Mouse (Mus musculus) forebrain, embryonic 10.5 days (tissue): ENCODE results near the gene Fam104a. TPM values are rescaled to one million over a fixed set of nuclear protein-coding genes. Genes with fewer than 3 reads are reported as not detected.
"Not testable (repeated sequence)": the region's sequence is repeated elsewhere in the genome, so short reads cannot be mapped to it uniquely, and the experiment has no call there.

Source experiments
- DNase-seq: peaks from one replicate; pipeline ENCODE4 v3.0.0-alpha.2; 2017; ENCODE audit warnings: low spot score; ENCODE audit errors: extremely low spot score
- H3K27ac ChIP-seq: fragments of 300-500 bp; sonication (generic); 2 replicates; pipeline ENCODE4 v1.5.1; 2016; ENCODE audit warnings: mild to moderate bottlenecking
- H3K27me3 ChIP-seq: fragments of 300-500 bp; sonication (generic); 2 replicates; pipeline ENCODE4 v1.6.1; 2016; ENCODE audit warnings: mild to moderate bottlenecking; ENCODE audit not compliant: poor library complexity, severe bottlenecking
- H3K36me3 ChIP-seq: fragments of 300-500 bp; sonication (generic); replicated peaks from 2 replicates; pipeline ENCODE4 v1.6.1; 2016; ENCODE audit warnings: mild to moderate bottlenecking, moderate library complexity
- H3K4me1 ChIP-seq: fragments of 300-500 bp; sonication (generic); 2 replicates; pipeline ENCODE4 v1.6.1; 2016
- H3K4me3 ChIP-seq: fragments of 300-500 bp; sonication (generic); 2 replicates; pipeline ENCODE4 v1.5.1; 2016; ENCODE audit warnings: mild to moderate bottlenecking, moderate library complexity
- H3K9me3 ChIP-seq: fragments of 300-500 bp; sonication (generic); 2 replicates; pipeline ENCODE4 v1.6.1; 2016; ENCODE audit warnings: mild to moderate bottlenecking, moderate library complexity
- WGBS: fragments of 180-500 bp; shearing (Covaris S2); methylation state at CpG from one replicate; pipeline ENCODE4 v1.1.7; 2016; 5-methylcytosine and 5-hydroxymethylcytosine counted together
- polyA plus RNA-seq: library from polyadenylated mRNA; unstranded; fragments of >200 nt; fragmentation: Nextera tagmentation; extraction: Ambion mirVana; gene quantifications from 2 replicates; pipeline ENCODE4 v1.2.1, GENCODE M21; 2016

The Fam104a gene
- polyA plus RNA-seq, 1 experiment from 2014 or later: 56.6 TPM

GRCm38 (mm10) chr11:113669711-113670110, 14.2 kb downstream of the Fam104a start:
- peaks cover 89% of the 10 kb centered on the region for H3K36me3 ChIP-seq
- WGBS: 71% methylated on average over 2 of the region's 4 CpGs
- no peaks in the 10 kb centered on the region for H3K4me1 ChIP-seq
- DNase-seq: no peak
- no peak overlapping the region for H3K4me3 ChIP-seq
- H3K9me3 ChIP-seq: no peaks in the 10 kb centered on the region
- H3K27ac ChIP-seq: no peak overlapping the region
- no peaks in the 10 kb centered on the region for H3K27me3 ChIP-seq

- H3K9me3 ChIP-seq: no peaks in the 10 kb centered on the region
- H3K27ac ChIP-seq: no peak overlapping the region
- H3K36me3 ChIP-seq: peaks cover 89% of the 10 kb centered on the region
- DNase-seq: no peak
- 91% methylated on average over 5 of the region's 5 CpGs for WGBS
- no peaks in the 10 kb centered on the region for H3K27me3 ChIP-seq
- no peaks in the 10 kb centered on the region for H3K4me1 ChIP-seq
- no peak overlapping the region for H3K4me3 ChIP-seq
These were observed 15.1 kb downstream of the Fam104a start for GRCm38 (mm10) chr11:113668857-113669256.

- WGBS: 87% methylated on average over 4 of the region's 4 CpGs
- Histone ChIP-seq H3K4me3 (no peak overlapping the region), H3K27ac (no peak overlapping the region), H3K36me3 (peaks cover 89% of the 10 kb centered on the region), H3K27me3 (no peaks in the 10 kb centered on the region), H3K9me3 (no peaks in the 10 kb centered on the region), H3K4me1 (no peaks in the 10 kb centered on the region)
- DNase-seq: no peak
These were observed 16.3 kb downstream of the Fam104a start for GRCm38 (mm10) chr11:113667704-113668103.

- H3K4me1 ChIP-seq: no peaks in the 10 kb centered on the region
- no peak overlapping the region for H3K27ac ChIP-seq
- no peaks in the 10 kb centered on the region for H3K27me3 ChIP-seq
- WGBS: 91% methylated on average over 2 of the region's 2 CpGs
- no peak for DNase-seq
- no peak overlapping the region for H3K4me3 ChIP-seq
- no peaks in the 10 kb centered on the region for H3K9me3 ChIP-seq
- peaks cover 89% of the 10 kb centered on the region for H3K36me3 ChIP-seq
These were observed 16.8 kb downstream of the Fam104a start for GRCm38 (mm10) chr11:113667122-113667521.

GRCm38 (mm10) chr11:113666648-113667047, 17.3 kb downstream of the Fam104a start:
- no peak for DNase-seq
- WGBS: 65% methylated on average over 10 of the region's 10 CpGs
- H3K9me3 ChIP-seq: no peaks in the 10 kb centered on the region
- no peaks in the 10 kb centered on the region for H3K4me1 ChIP-seq
- H3K4me3 ChIP-seq: no peak overlapping the region
- H3K36me3 ChIP-seq: peaks cover 89% of the 10 kb centered on the region
- no peak overlapping the region for H3K27ac ChIP-seq
- no peaks in the 10 kb centered on the region for H3K27me3 ChIP-seq

GRCm38 (mm10) chr11:113666205-113666604, 17.8 kb downstream of the Fam104a start:
- DNase-seq: no peak
- Histone ChIP-seq H3K4me1 (no peaks in the 10 kb centered on the region), H3K4me3 (no peak overlapping the region), H3K9me3 (no peaks in the 10 kb centered on the region), H3K27me3 (no peaks in the 10 kb centered on the region), H3K27ac (no peak overlapping the region), H3K36me3 (peaks cover 89% of the 10 kb centered on the region)
- 92% methylated on average over 6 of the region's 6 CpGs for WGBS

GRCm38 (mm10) chr11:113664279-113664678, 19.7 kb downstream of the Fam104a start:
- no peaks in the 10 kb centered on the region for H3K27me3 ChIP-seq
- DNase-seq: no peak
- WGBS: 85% methylated on average over 2 of the region's 2 CpGs
- H3K9me3 ChIP-seq: no peaks in the 10 kb centered on the region
- H3K27ac ChIP-seq: no peak overlapping the region
- H3K4me3 ChIP-seq: no peak overlapping the region
- H3K36me3 ChIP-seq: peaks cover 91% of the 10 kb centered on the region
- no peaks in the 10 kb centered on the region for H3K4me1 ChIP-seq

GRCm38 (mm10) chr11:113661835-113662351, 22.1 kb downstream of the Fam104a start:
- H3K4me3 ChIP-seq: no peak overlapping the region
- H3K9me3 ChIP-seq: no peaks in the 10 kb centered on the region
- whole genome bisulfite sequencing: 95% methylated on average over 18 of the region's 18 CpGs
- no peaks in the 10 kb centered on the region for H3K27me3 ChIP-seq
- peaks cover 91% of the 10 kb centered on the region for H3K36me3 ChIP-seq
- DNase-seq: no peak
- H3K4me1 ChIP-seq: no peaks in the 10 kb centered on the region
- no peak overlapping the region for H3K27ac ChIP-seq

GRCm38 (mm10) chr11:113660940-113661339, 23.0 kb downstream of the Fam104a start:
- H3K36me3 ChIP-seq: peaks cover 95% of the 10 kb centered on the region
- H3K9me3 ChIP-seq: no peaks in the 10 kb centered on the region
- 97% methylated on average over 11 of the region's 11 CpGs for WGBS
- H3K27ac ChIP-seq: no peak overlapping the region
- no peak for DNase-seq
- H3K4me3 ChIP-seq: no peak overlapping the region
- no peaks in the 10 kb centered on the region for H3K27me3 ChIP-seq
- H3K4me1 ChIP-seq: no peaks in the 10 kb centered on the region

GRCm38 (mm10) chr11:113660213-113660612, 23.7 kb downstream of the Fam104a start:
- H3K36me3 ChIP-seq: peaks cover 99% of the 10 kb centered on the region
- not testable (repeated sequence) for DNase-seq, H3K4me1 ChIP-seq, H3K4me3 ChIP-seq, H3K9me3 ChIP-seq, H3K27ac ChIP-seq, H3K27me3 ChIP-seq
- 96% methylated on average over 3 of the region's 3 CpGs for WGBS

- no peaks in the 10 kb centered on the region for H3K9me3 ChIP-seq
- peaks cover 4% of the 10 kb centered on the region; the same call in 1 of the 2 replicates for H3K4me1 ChIP-seq
- WGBS: 92% methylated on average over 4 of the region's 4 CpGs
- no peak for DNase-seq
- H3K27me3 ChIP-seq: no peaks in the 10 kb centered on the region
- H3K4me3 ChIP-seq: no peak overlapping the region
- H3K27ac ChIP-seq: no peak overlapping the region
- peaks cover 100% of the 10 kb centered on the region for H3K36me3 ChIP-seq
These were observed 25.2 kb downstream of the Fam104a start for GRCm38 (mm10) chr11:113658763-113659162.

- Histone ChIP-seq H3K27me3 (no peaks in the 10 kb centered on the region), H3K4me1 (peaks cover 4% of the 10 kb centered on the region; the same call in 1 of the 2 replicates), H3K27ac (no peak overlapping the region), H3K36me3 (peaks cover 100% of the 10 kb centered on the region), H3K9me3 (no peaks in the 10 kb centered on the region), H3K4me3 (no peak overlapping the region)
- DNase-seq: no peak
- WGBS: 91% methylated on average over 8 of the region's 8 CpGs
These were observed 25.6 kb downstream of the Fam104a start for GRCm38 (mm10) chr11:113658319-113658718.

GRCm38 (mm10) chr11:113657221-113657620, 26.7 kb downstream of the Fam104a start:
- H3K4me1 ChIP-seq: peaks cover 8% of the 10 kb centered on the region; the same call in 1 of the 2 replicates
- H3K27ac ChIP-seq: no peak overlapping the region
- H3K4me3 ChIP-seq: no peak overlapping the region
- H3K27me3 ChIP-seq: no peaks in the 10 kb centered on the region
- DNase-seq: no peak
- no peaks in the 10 kb centered on the region for H3K9me3 ChIP-seq
- 87% methylated on average over 4 of the region's 4 CpGs for WGBS
- H3K36me3 ChIP-seq: peaks cover 100% of the 10 kb centered on the region

- Histone ChIP-seq H3K9me3 (no peaks in the 10 kb centered on the region), H3K27me3 (no peaks in the 10 kb centered on the region), H3K4me3 (no peak overlapping the region), H3K27ac (no peak overlapping the region), H3K4me1 (peaks cover 15% of the 10 kb centered on the region), H3K36me3 (peaks cover 100% of the 10 kb centered on the region)
- no peak for DNase-seq
- 97% methylated on average over 8 of the region's 8 CpGs for WGBS
These were observed 27.4 kb downstream of the Fam104a start for GRCm38 (mm10) chr11:113656511-113656932.
